Mouse (Mus musculus): Measurements from ENCODE around the gene 2210016L21Rik.
"Not testable (repeated sequence)": the region's sequence is repeated elsewhere in the genome, so short reads cannot be mapped to it uniquely, and the experiment has no call there.

The 2210016L21Rik gene

DNA sequence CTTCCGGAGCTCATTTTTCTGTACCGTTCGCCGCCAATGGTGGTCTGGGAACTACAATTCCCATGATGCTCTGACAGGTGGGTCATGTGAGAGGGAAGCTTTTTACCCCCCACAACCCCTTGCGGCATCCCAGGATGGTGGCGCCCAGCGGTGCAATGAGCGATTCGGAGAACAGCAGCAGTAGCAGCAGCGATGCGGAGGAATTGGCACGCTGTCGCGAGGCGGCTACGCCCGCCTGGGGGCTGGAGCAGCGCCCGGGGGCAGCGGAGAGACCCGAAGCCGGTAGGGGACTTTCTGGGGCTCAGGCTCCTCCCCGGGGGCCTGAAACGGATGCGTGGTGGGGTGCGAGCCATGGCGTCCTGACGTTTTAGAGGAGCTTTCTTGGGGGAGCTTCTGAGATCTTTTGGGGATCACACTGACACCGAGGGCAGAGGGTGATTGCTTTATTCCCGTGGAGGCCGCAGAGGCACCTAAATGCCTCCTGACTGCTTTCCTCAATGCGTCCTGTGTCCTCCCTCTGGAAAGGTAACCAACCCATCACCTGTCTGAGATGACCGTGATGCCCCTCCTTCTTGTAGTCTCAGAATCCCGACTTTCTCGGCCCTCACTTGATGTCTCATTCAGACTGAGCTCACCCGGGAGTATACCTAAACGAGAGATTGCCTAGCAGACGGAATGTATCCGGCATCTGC lies at the start of gene 2210016L21Rik:
Gene 2210016L21Rik, plus strand, starts transcription at position 85 of the 692 bp plus-strand sequence.
- peak; percentile 86 to 92 for DNase-seq

DNA sequence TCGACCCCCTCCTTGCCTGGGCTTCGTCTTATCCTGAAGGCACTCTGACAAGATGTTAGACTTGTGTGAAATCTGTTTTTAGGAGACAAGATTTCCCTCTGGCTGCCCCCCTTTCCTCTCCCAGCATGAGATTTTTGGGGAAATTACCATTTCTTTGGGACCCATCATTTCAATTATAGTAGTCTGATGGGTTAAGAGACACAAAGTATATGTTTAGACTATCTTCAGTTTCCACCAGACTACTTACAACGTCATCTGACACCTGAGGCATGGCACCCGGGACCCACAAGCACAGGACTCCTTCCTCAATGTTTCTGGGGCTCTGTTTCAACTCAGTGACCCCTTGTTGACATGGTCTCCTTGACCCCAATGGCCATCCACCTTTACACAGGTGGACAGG lies 46.4 kb upstream of the 2210016L21Rik start:
- DNase-seq, result no peak

DNA sequence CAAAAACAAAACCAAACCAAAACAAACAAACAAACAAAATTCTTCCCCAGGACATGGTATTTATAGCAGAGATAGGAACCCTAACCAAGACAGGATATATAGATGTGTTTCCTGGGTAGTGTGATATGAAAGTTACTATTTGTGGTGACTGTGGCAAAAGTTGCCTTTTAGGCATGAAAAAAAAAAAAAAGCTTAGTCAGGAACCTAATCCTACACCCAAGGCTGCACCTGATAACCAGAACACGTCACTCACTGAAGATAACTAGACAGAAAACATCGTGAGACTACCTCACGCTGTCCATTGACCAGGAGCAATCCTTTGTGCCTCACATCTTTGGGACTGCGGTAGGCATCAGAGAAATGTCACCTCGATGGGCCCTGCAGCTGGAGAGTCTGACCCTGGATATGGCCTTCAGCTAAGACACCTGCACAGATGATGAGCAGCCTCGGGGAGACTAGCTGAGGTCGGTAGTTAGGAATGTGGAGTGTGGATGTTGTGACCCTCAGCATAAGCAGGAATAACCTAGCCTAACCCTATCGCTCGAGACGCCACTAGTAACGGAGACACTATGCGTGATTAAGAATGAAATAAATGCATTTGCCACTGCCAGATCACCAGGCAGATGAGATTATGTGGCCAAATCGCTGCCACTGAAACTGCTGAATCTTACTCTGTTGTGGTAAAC lies 45.1 kb upstream of the 2210016L21Rik start, which contains the start of gene Oasl2:
Gene Oasl2, plus strand, starts transcription at position 249 of the 686 bp plus-strand sequence.
- no peak for DNase-seq

DNA sequence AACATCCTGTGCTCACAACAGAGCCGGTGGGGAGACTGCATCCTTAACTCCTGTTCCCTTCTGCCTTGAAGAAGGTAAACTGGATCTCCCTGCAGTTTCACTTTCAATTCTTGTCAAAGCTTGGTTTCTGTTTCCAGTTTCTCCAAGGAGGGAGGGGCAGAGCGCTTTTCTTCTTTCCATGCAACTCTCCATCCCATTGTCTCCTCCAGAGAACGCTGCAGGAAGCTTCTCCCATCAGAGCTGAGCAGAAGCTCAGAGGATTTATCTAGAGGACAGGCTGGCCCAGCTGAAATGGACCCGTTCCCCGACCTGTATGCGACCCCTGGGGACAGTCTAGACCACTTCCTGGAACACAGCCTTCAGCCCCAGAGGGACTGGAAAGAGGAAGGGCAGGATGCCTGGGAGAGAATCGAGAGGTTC lies 44.6 kb upstream of the 2210016L21Rik start:
- peak; percentile 55 to 80 for DNase-seq

DNA sequence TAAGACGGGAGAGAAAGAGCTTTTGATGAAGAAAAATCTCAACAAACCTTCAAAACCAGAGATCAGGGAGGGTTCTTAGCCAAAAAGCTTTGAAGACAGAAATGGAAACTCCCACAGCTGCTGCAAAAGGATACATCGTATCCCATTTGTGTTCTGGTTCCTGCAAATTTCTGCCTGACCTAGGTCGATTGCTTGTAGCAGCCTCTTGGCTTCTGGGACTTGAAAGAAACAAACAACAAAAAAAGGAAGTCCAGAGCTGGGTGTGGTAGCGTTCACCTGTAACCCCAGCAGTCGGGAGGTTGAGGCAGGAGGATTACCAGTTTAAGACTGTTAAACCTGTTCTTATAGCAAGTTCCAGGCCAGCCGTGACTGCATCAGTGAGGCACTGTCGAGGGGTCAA lies 43.1 kb upstream of the 2210016L21Rik start:
- no peak for DNase-seq

DNA sequence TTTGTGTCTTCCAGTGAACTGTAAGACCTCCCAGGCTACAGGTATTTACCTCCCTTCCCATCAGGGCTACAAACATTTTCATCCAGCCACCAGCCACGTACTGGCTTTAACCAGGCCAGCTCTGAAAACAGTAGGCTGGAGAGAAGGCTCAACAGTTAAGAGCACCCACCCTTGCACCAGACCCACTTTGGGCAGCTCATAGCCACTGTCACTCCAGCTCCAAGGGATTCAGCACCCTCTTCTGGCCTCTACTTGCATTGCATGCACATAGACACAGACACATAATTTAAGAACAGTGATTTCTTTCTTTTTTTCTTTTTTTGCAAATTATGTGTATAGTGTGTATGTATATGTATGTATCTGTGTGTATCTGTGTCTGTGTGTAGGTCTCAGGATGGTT lies 39.5 kb upstream of the 2210016L21Rik start:
- peak; percentile 51 to 78 for DNase-seq

DNA sequence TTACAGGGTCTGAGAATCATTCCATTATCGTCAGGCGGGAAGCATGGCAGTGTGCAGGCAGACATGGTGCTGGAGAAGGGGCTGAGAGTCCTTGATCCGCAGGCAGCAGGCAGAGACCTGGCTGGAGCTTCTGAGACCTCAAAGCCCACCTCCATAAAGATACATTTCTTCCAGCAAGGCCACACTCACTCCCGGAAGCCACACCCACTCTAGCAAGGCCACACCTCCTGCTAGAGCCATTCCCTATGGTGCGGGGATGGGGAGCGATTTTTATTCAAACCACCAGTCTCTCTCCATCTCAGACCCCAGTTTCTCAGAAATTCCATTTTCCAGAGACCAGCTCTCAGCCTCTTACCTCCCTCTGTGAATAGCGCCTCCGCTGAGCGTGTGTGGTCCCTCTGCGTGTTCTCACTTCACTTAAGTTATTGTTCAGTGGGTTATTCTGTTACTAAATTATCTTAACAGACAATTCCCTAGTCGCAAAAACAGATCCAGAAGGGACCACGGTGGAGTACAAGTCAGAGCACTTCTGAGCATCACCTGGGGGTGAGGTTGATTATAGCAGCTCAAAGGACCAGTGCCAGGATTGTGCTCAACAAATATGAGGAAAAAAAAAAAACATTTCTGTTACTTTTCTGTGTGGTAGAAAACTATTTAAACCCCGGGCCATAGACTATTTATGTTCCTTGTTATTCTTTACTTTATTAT lies 33.2 kb upstream of the 2210016L21Rik start:
- peak in 1 of 2 experiments; percentile 18 for DNase-seq

DNA sequence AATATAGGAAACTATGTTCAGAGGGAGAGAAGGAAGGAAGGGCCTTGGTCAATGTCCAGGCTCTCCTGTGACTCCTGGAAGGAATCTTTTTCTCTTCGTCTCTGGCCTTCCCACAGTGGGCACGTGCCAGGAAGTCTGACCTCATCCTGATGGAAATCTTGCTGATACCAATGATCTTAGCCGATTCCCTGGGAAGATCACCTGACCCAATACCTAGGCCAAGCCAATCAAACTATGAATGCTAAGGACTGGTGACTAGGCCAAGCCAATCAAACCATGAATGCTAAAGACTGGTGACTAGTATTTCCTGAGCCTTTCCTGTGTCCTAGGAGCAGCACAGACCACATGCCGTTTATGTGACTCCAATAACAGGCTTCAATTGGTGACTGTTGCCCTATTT lies 28.3 kb upstream of the 2210016L21Rik start:
- peak; percentile 36 to 52 for DNase-seq

DNA sequence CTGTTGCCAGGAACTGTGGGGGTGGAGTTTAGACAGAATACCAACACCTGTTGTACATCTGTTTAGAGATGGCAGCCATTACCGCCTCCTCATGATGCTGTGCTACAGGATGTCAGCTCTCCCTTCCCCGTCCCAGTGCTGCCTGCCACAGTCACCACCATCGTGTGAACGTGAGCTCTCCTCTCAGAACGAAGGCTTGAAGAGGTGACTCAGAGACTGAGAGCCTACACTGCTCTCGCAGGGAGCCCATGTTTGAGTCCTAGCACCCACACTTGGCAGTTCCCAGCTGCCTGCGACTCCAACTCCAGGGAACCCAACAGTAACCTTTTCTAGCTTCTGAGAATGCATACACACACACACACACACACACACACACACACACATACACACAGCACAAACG lies 27.1 kb upstream of the 2210016L21Rik start:
- peak in 1 of 2 experiments; percentile 23 for DNase-seq

DNA sequence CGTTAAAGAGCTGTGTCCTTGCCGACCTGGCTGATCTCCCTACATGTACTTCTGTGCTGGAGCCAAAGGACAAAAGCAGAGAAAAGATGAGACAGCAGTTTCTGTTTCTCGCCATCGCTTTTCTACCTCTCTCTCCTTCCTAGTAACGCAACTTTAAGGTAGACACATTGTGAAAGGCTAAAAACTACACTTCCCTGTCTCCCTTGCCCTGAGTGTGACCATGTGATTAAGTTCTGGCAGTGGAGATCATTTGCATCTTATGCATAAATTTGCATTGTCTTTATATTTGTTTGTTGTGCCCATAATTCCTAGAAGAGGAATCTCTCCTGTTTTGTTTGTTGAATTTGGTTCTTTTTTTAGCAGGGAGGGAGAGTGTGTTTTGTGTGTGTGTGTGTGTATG lies 26.1 kb upstream of the 2210016L21Rik start:
- no peak for DNase-seq

DNA sequence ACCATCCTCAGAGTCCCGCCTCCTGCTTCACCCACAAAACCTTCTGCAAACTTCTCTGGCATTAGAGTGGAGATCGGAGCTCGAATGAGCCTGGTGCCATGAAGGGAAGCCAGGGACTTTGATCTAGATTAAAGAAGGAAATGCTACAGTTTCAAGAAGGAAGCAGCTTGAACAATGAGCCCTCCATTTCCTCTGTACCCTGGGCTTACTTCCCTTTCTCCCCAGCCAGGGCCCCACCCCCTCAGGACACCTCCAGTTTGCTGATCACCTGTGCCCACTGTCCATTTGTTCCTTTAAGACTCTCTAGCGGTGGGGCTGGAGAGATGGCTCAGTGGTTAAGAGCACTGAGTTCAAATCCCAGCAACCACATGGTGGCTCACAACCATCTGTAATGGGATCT lies 25.2 kb upstream of the 2210016L21Rik start:
- DNase-seq, result no peak

DNA sequence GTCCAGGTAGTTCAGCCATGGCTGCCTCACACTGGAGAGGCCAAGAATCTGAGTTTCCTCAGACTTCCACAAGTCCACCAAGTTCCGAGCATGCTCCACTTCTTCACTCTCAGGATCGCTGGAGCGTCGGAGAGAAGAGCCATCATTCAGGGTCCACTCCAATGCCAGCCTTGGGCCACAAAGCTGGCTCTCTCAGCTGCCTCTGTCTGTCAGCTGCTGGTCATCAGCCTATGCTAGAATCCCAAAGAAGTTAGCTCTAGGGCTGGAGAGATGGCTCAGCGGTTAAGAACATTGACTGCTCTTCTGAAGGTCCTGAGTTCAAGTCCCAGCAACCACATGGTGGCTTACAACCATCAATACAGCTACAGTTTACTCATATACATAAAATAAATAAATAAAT lies 24.6 kb upstream of the 2210016L21Rik start:
- not testable (repeated sequence) for DNase-seq

DNA sequence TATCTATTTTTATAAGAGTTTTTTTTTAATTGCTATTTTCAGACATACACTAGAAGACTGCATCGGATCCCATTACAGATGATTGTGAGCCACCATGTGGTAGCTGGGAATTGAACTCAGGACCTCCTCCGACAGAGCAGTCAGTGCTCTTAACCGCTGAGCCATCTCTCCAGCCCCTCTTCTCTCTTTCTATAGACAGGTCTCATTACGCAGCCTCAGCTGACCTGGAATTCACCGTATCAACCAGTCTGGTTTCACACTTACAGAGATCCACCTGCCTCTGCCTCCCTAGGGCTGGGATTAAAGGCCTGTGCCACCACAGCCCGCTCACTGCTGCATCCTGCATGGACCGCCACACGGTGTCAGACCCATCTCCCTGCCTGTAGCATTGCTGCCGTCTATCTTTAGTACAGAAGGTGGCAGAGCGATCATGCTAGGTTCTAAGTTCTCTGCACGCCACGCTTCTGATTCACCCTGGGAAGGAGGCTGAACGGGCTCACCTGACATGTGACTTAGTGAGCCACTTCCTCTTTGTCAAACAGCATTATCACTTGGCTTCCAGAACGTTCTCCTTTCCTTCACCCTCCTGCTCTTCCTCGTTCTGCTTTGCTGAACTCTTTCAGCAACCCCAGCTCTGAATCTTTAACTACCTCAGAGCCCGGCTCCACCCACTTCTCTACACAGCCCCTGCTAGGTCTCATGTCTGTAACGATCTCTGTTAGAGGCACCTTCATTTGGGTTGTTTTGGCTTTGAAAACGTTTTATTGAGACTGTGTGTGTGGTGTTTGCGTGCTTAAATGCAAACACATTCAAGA lies 20.2 kb upstream of the 2210016L21Rik start:
- DNase-seq, result peak; percentile 41 to 71

DNA sequence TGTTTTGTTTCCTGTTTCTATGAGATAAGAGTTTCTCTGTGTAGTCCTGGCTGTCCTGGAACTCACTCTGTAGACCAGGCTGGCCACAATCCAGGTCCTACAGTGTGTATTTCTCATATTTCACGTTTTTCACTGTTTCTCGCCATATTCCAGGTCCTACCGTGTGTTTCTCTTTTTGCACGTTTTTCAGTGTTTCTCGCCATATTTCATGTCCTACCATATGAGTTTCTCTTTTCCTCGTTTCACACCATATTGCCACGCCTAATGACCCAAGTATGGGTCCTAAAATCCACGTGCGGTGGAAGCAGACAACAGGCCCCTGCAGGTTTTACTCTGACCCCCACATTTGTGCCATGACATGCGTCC lies 19.6 kb upstream of the 2210016L21Rik start:
- no peak for DNase-seq

DNA sequence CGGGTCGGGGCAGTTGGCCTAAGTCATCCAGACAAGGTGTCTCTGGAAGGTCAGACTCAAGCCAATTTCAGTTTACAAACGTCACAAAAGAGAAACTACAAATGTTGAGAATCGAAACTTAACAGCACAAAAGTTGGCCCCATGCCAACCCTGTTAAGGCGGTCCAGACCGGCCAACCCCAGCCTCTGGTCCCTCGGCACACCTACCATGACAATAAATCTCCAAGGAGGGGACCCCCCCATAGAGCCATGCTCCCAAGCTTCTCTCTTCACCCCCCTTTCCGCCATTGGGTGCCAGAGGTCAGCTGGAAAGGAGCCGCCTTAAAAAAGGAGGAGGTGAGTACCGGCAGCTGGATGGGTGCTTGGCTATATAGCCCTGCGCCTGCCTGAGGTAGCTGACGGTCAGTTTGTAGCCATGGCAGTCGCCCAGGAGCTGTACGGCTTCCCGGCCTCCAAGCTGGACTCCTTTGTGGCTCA lies 18.9 kb upstream of the 2210016L21Rik start, which contains the start of gene Oasl1:
Gene Oasl1, plus strand, starts transcription at position 243 of the 476 bp plus-strand sequence.
- DNase-seq, result peak; percentile 77 to 82

DNA sequence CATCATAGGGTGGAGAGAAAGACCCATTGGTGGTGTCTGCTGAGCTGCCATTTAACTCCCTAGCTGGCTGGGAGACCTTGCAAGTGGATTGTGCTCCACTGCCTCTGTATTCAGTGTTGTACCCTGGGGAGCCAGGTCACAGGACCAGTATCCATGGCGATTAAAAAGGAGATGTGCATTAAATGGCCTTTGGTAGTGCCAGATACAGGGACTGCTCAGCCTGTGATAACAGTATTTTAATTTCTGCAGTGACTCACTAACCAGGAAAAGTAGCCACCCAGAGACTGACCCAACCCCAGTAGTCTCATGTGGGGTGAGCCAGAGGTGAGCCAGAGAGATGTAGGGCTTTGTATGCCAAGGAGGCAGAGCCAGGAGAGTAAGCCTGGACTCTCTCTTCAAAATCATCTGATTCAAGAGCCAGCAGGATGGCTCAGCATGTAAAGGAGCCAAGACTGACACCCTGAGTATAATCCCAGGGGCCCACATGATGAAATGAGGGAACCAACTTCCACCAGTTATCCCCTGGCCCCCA lies 15.7 kb upstream of the 2210016L21Rik start:
- no peak for DNase-seq

DNA sequence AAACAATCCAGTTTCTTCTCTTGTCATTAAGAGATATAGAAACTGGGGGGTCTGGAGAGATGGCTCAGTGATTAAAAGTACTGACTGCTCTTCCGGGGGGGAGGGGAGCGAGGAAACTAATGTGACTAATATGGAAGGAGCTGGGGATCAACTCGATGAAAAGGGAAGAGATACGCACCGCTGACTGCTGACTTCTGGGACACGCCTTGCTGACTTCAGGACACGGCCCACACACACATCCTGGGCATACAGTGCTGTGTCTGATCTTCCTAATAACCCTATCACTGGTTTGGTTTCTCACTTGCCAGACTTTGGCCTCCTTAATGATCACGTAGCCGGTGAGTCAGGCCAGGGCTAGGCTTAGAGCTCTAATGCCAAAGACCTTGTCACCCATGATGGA lies 15.2 kb upstream of the 2210016L21Rik start:
- DNase-seq, result no peak

DNA sequence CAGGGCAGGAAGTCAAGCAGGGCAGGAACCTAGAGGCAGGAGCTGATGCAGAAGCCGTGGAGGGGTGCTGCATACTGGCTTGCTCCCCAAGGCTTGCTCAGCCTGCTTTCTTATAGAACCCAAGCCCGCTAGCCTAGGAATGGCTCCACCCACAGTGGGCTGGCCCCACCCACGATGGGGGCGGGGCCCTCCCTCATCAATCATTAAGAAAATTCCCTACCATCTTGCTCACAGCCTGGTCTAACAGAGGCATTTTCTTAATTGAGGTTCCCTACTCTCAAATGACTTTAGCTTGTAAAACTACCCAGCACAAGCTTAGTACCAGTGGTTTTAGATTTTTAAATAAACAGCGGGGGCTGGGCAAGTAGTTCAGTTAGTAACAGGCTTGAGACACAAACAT lies 10.3 kb upstream of the 2210016L21Rik start:
- DNase-seq, result no peak

DNA sequence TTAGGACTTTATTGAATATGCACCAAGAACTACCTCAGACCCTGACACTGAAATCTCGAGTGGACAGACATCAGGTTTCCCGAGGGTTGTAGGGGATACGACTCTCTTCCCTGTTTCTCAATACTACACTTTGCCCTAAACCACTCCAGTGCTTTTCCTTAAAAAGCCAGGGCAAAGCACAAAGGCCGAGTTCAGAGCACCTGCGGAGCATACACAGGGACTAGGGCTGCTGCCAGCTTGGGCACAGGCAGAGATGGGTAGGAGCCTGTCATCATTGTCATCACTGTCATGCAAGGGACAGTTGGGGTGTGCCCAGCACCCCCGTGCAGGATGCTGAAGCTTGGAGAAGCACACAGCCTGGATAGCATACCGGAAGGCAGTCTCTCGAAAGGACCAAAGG lies 8.8 kb upstream of the 2210016L21Rik start:
- DNase-seq, result peak; percentile 45 to 65

DNA sequence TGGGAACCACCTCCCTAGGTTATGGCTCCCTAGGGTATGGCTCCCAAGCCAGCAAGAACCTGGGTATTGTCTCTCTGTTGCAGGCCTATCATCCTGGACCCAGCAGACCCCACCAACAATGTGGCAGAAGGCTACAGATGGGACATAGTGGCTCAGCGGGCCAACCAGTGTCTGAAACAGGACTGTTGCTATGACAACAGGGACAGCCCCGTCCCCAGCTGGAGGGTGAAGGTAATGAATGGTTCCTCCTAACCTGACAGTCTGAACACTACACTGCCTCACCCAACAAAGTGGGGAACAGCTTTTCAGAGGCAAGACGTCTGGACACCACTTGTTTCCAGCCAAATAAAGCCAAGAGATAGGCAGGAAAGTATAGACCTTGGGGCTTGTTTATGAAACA lies 6.1 kb upstream of the 2210016L21Rik start:
- no peak for DNase-seq

DNA sequence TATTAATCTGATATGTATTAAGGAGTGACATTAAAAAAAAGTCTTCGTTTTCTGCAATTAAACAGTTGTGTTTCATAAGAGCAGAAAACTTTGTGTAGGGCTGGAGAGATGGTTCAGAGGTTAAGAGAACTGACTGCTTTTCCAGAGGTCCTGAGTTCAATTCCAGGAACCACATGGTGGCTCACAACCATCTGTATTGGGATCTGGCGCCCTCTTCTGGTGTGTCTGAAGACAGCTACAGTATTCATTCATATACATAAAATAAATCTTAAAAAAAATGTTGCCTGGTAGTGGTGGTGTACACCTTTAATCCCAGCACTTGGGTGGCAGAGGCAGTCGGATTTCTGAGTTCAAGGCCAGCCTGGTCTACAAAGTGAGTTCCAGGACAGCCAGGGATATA lies 820 bp upstream of the 2210016L21Rik start:
- DNase-seq, result peak in 1 of 2 experiments; percentile 23

DNA sequence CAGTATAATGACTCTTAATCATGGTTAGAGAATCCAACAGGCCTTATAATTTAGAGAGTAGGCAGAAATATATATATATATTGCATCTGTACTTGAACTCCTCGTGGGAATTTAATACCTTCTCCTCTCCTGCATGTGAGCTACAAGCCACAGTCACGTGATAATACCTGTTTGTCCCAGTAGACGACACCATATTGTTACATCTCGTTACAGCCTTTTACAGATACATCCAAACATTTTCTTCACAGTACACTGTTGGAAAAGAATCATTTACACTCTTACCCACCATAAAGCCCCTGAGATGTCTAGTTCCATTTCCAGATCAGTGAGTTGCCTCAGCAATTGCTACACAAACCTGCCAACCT lies 790 bp downstream of the 2210016L21Rik start:
- DNase-seq, result no peak
